Mouse (Mus musculus): ENCODE results near the gene Rbms2.

The Rbms2 gene

DNA sequence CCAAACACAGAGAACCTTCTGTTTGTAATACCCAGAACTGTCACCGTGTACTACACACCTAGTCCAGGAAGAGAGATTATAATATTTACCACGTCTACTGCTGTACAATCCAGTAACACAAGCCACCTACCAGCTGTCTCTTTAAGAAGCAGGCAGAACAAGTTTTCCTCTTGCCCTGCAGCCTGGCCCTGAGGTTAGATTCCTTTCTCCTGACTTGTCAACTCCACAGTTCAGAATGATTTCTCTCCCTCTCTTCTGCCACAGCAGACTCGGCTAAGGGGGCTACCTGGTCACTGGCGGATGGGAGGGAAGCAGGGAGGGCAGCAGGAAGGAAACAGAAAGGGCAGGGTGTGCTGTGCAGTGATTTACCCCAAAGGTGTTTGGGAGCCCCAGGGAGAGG, 36.4 kb downstream of the Rbms2 start:
- intact Hi-C loops (cut with DNase I): no loop called here

GRCm38 (mm10) chr10:128142165-128142564, 37.9 kb downstream of the Rbms2 start:
- intact Hi-C loops (cut with DNase I): no loop called here

DNA sequence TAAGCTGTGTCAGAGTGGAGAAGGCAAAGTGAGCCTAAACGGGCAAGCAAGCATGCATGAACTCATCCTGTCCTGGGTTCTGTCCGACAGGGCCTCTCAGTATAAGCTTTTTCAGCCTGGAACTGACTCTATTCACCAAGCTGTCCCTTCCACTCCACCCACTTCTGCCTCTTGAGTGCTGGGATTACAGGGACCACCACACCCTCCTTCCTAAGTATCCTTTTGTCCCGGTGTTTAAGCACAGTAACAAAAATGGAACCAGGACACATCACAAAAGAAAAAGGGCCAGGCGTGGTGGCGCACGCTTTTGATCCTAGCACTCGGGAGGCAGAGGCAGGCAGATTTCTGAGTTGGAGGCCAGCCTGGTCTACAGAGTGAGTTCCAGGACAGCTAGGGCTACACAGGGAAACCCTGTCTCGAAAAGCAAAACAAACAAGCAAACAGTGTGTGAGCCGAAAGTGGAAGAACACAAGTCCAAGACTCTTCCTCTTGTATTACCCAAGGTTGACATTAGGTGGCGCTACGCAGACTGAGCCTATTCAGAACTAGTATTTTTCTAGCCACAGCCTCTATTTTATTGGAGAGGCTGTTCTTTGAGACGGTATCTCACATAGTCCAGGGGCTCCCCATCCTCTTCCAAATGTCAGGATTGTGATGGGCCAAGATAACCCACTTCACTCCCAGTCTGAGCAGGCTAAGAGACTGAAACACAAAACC, 39.7 kb downstream of the Rbms2 start:
- intact Hi-C loops (cut with DNase I): loop anchor here (2.0 kb wide), 1 partner anchor 46 kb away; no protein-coding TSS in a partner anchor

GRCm38 (mm10) chr10:128135374-128135773, 44.7 kb downstream of the Rbms2 start:
- intact Hi-C loops (cut with DNase I): no loop called here

- intact Hi-C loops (cut with DNase I): loop anchor here (5.0 kb wide), 1 partner anchor 36 kb away; no protein-coding TSS in a partner anchor
Observed at GRCm38 (mm10) chr10:128133650-128134332, 46.3 kb downstream of the Rbms2 start.

DNA sequence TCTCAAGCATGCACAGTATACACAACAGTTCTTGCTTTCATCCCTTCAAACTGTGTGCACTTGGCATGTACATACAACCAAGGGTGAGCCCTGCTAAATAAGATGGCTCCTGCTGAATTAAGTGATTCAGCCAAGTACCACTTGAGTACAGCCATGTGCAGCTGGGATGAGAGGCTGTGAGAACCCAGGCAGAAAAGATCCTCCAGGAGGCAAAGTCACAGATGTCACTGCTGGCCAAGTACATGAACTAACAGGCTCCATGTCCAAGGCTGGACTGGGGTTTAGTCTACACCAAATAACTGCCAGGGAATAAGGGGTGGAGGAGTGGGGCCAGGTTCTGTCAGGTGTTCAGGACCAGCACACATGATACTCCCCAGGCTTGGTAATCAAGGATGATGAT, 48.3 kb downstream of the Rbms2 start:
- intact Hi-C loops (cut with DNase I): loop anchor here (5.0 kb wide), 1 partner anchor 35 kb away; no protein-coding TSS in a partner anchor

DNA sequence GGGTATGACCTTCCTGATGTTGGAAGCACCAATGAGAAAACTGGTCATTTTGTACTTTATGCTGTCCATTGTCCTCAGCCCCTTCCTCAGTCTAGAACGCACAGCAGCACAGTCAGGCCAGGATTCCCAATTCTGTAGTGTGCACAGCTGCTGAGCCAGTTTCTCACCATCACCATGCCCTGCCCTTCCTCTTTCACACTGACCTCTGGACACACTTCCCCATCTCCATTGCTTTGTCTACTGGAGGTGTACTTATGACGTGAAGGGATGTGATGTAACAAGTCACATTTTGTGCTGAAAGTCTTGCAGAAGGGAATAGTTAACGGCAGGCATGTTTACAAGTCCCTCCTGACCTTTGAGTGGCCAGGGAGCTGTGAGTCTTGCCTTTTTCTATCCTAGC, 48.8 kb downstream of the Rbms2 start:
- intact Hi-C loops (cut with DNase I): loop anchor here (5.0 kb wide), 1 partner anchor 34 kb away; no protein-coding TSS in a partner anchor

DNA sequence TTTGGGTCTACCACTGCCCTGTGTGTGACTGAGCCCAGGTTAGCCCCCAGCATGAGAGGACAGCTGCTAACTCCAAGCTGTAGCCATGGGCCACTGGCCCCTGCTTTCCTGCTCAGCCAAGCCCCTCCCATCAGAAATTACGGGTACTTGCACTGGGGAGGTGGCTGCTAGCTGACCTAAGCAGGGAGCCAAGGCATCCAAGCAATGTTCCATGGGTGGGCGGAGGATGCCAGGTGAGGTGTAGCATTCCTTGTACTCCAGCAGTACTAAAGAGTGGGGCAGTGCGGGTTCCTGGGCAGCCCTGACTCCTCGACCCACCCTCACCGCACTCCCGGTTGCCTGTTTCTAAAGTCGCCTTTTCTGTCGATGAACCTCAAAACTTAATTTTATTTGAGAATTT, 52.0 kb downstream of the Rbms2 start:
- intact Hi-C loops (cut with DNase I): no loop called here

- intact Hi-C loops (cut with DNase I): no loop called here
Observed at GRCm38 (mm10) chr10:128127497-128127896, 52.6 kb downstream of the Rbms2 start.

- intact Hi-C loops (cut with DNase I): no loop called here
Observed at GRCm38 (mm10) chr10:128125951-128126350, 54.1 kb downstream of the Rbms2 start.

DNA sequence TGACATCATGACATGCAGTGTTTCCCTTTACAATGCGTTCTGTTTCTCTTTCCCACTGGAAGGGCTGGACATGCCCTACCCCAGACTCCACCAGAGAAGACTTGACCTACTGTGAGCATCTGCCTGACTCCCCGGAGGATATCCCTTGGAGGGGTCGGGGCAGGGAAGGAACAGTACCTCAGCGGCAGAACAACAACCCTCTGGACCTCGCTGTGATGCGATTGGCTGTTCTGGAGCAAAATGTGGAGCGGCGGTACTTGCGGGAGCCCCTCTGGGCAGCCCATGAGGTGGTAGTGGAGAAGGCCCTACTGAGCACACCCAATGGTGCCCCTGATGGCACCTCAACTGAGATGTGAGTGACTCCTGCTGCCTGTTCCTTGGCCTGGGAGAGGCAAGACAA, 55.3 kb downstream of the Rbms2 start:
- intact Hi-C loops (cut with DNase I): no loop called here

GRCm38 (mm10) chr10:128123833-128124232, 56.3 kb downstream of the Rbms2 start:
- intact Hi-C loops (cut with DNase I): no loop called here

DNA sequence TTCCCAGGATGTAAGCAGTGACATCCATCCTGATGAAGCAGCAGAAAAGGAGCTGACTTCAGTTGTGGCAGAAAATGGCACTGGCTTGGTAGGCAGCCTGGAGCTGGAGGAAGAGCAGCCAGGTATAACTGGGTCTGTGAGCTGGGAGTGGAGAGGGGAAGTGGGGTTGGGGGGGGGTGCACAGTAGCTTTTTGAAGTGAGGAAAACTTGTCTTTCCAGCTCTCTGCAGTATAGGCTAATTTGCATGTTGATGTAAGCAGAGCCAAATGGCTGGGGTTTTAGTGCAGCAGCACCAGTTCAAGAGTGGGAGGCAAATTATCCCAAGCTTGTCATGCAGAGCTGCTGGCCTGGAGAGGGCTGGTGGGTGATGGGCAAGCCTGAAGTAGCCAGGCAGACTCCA, 68.9 kb downstream of the Rbms2 start:
- intact Hi-C loops (cut with DNase I): no loop called here

DNA sequence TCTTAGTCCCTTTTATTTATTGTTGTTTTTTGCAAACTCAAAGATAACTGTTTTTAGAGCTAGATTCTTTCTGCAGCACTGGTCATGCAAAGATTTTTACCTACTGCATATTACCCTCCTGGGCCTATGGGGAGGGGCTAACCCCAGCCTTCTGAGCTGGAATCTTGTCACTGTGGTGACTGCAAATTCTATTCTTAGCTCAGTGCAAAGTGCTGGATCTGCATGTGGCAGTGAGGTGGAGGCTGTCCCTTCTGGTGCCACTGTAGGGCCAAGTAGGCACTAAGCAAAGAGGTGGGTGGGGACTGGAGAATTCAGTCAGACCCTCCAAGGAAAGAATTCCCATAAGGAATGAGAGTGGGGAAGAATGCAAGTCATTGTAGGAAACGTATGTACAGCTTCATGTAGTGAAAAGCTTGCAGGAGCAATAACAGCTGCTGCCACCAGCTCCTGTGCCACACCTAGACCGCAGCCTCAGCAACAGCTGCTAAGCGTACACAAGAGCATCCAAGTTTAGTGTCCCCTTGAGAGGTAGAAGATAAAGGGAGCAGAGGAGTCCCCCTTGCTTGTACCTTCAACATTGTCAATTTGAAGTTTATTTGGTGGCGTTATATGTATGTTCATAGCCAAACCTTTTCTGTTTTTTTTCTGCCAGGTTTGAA, 69.9 kb downstream of the Rbms2 start:
- intact Hi-C loops (cut with DNase I): no loop called here

GRCm38 (mm10) chr10:128097587-128097971, 82.5 kb downstream of the Rbms2 start:
- intact Hi-C loops (cut with DNase I): loop anchor here (5.0 kb wide), 1 partner anchor 35 kb away; no protein-coding TSS in a partner anchor

GRCm38 (mm10) chr10:128096693-128097586, 83.2 kb downstream of the Rbms2 start:
- intact Hi-C loops (cut with DNase I): loop anchor here (5.0 kb wide), 1 partner anchor 35 kb away; no protein-coding TSS in a partner anchor

DNA sequence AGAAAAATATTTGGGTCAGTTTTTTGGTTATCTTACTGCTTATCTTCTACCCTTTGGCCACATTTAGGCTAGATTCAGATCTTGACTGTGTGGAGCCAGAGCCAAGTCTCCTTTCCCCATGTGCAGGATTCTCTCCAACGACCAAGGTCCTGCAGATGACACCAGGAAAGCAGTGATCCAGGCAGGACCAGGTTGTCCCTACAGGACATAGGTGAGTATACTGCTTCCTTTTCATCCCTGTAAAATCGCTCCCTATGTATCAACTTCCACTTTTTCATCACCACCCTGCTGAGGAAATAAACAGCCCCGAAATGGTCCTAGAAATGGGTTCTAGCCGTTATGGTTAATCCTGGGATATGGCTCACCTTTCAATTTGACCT, 83.8 kb downstream of the Rbms2 start:
- intact Hi-C loops (cut with DNase I): loop anchor here (5.0 kb wide), 1 partner anchor 36 kb away; no protein-coding TSS in a partner anchor

- intact Hi-C loops (cut with DNase I): loop anchor here (2.0 to 5.0 kb wide), 2 partner anchors 37 to 92 kb away; no protein-coding TSS in a partner anchor
Observed at GRCm38 (mm10) chr10:128095003-128095636, 85.0 kb downstream of the Rbms2 start.

- intact Hi-C loops (cut with DNase I): loop anchor here (2.0 kb wide), 1 partner anchor 92 kb away; no protein-coding TSS in a partner anchor
Observed at GRCm38 (mm10) chr10:128094340-128094968, 85.6 kb downstream of the Rbms2 start.
